Mouse (Mus musculus) adrenal gland, postnatal 36 days (tissue): ENCODE measurements around the gene Sh3bgrl2. TPM values are rescaled to one million over a fixed set of nuclear protein-coding genes. Genes with fewer than 3 reads are reported as not detected.

Source experiments
- DNase-seq, 2 experiments: peaks; one replicate each; pipeline ENCODE4 v3.0.0; 2021; ENCODE audit warnings: mixed read lengths in 1 of 2
- total RNA-seq, 2 experiments: library from RNA; stranded (reverse); gene quantifications; 2 replicates each; pipeline ENCODE4 v1.2.3; 2021

Sh3bgrl2 gene
- total RNA-seq, 2 experiments from 2014 or later = 19.0 to 23.5 TPM

DNA sequence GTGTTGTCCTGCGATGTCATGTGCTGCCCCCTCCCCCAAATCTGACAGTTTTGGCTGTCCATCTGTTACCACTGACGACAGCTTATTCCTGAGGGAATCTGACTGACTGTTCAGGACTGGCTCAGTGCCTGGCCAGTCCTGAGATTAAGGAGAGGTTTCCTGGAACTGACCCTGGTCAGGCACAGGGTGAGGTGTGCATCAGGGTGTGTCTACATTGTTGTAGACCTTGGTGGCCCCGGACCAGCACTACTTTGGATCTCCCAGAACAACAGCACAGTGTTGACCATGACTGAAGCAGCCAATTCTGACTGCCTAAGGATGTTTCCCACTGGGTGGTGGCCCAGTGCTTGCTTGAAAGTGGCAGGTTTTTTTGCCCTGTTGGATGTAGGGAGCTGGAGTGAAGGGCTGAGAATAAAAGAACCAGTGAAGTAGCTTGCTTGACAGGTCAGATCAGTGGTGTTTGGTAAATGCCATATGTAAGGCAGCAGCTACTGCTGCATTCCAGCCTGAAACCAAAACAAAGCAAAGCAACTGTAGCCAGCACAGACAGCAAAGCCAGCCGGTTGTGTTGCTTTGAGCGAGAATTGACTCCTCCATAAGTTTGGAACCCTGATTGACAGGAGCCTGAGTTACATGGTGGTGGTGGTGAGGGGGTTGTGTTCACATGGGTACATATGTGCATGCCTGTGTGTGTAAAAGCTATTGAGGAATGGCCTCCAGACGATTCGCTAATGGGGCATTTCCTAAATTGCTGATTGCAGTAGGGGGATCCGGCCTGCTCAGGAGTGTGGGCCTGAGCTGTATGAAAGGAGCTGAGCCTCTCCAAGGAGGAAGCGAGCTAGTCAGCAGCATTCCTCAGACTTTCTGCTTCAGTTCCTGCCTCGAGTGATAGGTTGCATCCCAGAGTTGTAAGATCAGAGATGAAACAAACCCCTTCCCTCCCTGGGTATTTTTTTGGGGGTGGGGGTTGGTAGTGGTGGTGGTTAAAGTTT lies 8.9 kb downstream of the Sh3bgrl2 start:
- peak in 1 of 2 experiments; percentile 9 for DNase-seq

DNA sequence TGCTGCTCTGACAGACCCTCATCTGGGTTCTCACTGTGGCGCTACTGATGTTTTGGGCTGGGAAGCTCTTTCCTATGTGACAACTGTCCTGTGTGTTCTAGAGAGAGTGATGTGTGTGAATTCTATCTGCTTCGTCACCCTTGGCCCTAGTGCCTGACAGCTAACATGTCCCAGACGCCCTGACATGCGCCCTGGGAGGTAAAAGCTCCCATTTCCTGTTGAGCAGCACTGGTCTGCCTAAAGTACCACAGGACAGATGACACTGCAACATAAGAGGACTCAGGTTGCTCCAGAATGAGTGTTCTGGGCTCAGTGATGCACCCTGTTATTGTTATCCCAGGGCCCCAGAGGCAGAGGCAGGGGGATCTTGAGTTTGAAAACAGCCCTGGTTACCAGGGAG lies 12.5 kb downstream of the Sh3bgrl2 start:
- no peak for DNase-seq

DNA sequence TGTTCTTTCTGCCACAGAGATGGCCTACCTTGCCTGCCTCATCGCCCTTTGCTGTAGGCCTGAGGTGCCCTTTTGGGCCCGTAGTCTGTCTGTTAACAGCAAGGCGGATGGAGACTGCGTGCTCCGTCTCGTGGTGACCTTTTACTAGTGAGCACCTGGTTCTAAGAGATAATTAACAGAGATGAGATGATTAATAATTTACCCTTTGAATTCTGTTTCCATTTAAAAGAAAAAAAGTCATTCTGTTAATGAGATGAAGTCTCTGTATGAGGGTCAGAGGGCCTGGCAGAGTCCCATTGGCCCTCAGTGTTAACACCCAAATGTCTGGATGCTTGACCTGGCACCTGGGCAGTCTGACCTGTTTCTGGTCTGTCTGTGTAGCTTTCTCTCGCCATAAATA lies 14.8 kb downstream of the Sh3bgrl2 start:
- no peak for DNase-seq

DNA sequence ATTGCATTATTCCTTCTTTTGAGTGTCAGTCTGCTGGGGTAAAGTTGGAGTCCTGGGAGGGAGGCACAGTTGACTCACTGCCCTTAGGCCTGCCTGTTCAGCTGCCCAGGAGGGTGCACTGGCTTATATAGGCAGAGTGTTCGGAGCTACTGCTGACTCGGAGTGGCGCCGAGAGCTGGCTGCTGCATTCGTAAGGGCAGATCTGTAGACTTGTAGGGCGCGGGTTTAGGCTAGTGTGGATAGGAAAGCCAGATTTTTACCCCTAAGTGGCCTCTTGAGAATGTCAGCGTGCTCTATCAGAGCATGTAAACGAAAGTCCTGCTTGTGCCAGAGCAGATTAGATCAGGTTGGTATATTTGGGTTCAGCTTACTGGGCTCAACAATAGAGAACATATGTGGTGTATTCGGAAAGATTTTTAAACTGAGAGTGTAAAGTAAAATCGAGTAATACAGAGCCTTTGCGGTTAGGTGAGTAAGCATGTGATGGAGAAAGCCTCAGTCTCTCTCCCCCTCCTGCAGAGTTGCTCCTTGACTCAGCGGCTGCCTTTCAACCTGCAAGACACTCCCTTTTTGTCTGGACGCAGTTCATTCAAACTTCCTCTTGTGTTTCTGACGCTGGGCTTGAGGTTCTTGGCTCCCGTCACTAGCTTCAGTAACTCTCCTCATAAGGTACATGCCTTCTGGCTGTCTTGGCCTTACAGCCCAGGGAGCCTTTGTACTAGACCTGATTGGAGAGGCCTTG lies 15.9 kb downstream of the Sh3bgrl2 start:
- peak in 1 of 2 experiments; percentile 18 for DNase-seq

DNA sequence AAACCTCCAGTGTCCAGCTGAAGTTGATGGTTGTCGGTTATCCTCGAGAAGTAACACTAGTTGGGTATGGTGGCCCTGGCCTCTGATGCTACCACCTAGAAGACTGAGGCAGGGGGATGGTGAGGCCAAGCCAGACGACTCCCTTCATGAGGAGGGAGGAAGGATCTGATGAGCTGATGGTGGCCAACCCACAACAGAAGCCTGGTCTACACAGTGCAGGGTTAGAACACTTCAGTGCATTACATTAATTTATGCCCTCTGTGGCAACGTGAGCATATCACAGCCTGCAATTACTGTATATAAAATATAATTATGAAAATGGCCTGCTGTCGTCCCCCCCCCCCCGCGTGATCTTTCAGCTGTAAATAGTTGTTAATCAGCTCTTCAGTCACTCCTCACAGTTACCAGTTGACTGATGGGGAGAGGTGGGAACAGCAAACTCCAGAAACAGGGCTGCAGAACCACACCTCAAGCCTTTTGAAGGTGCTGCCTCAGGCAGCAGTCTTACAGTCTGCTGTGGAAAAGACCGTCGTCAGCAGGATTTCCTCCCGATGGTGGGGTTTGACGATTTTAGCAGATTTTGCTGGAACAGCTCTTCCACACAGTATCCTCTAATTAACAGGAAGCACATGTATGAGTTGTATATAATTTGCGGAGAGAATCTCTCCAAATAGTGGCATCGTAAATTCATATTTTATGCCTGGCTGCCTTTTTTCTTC lies 17.0 kb downstream of the Sh3bgrl2 start:
- no peak for DNase-seq

DNA sequence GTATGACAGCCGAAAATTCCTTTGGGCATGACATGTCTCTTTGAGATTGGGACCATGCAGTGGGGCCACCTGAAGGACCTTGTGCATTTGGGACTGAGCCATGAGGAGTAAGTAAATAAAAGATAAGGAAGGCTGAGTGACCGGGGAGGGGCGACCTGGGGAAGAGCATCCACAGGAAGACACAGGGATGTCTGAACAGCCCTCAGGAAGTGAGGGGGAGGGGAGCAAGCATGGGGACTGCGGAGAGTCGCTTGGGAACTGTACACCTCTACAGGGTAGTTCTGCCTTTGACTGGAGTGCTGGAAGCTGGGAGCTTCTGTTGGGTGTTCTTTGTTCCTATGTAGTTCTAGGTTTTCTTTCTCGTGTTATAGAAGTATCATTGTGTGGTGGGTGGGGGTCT lies 18.0 kb downstream of the Sh3bgrl2 start:
- no peak for DNase-seq

DNA sequence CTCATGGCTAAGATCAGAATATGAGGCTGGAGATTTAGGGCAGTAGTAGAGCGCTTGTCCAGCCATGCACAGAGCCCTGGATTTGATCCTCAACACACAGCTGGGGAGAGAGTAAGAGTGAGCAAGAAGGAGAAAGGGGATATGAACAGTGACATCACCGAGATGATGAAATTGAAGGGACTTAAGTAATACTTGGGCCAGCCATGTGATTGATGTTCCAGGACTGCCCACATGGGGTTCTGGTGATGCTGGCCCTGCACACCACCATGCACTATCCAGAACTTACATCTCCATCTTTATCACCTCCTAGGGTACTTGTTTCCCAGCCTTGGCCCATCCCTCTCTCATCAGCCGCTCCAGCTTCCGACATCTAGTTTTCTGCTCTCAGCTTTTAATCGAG lies 20.0 kb downstream of the Sh3bgrl2 start:
- no peak for DNase-seq

DNA sequence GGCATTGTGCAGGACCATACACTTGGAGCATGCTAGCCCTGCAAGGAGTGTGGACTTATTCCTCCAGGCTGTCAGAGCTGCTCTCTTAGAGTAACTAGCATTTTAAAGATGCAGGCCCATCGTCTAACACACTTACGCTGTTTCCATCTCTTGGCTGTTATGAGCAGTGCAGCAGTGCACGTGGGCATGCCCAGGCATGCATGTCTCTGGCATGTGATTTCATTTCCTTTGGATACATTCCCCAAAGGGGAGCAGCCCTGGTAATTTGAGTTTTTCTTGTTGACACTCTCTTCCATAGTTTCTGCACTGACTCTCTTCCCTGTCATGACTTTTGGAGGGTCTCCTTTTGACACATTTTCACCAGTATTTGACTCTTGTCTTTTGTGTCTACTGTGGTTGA lies 20.8 kb downstream of the Sh3bgrl2 start:
- no peak for DNase-seq

DNA sequence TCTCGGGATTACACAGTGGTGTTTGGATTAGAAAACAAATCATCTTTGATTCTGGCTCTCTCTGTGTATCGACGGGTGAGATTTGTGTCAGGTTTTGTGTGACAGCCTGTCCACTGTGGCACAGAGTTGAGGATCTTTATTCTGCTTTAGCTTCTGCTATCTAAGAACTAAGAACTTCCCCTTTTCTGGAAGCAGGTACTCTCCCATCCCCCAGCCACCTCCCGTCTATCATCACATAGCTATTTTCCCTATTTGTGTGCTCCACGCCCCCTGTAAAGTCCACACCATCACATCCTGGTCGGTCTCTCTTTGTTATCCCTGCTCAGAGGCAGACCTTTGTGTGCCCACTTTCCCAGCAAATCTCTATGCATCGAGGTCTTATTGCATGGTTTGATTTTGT lies 21.8 kb downstream of the Sh3bgrl2 start:
- no peak for DNase-seq

DNA sequence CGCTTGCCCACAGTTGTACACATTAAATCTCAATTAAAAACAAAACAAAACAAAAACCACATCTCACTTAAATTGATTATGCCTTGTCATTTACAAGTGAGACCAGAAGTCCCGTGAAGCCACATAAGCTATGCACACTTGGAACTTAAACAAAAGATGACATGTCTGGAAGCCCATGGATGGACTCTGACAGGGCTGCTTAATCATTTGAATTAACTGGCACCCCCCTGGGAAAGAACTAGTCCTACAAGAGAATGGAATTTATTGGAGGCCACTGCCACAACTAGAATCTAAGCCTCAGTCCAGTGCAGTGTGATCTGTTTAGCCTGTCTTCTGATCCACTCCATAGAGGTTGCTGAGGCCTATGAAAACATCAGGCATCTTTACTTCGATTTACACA lies 23.2 kb downstream of the Sh3bgrl2 start:
- DNase-seq = no peak

DNA sequence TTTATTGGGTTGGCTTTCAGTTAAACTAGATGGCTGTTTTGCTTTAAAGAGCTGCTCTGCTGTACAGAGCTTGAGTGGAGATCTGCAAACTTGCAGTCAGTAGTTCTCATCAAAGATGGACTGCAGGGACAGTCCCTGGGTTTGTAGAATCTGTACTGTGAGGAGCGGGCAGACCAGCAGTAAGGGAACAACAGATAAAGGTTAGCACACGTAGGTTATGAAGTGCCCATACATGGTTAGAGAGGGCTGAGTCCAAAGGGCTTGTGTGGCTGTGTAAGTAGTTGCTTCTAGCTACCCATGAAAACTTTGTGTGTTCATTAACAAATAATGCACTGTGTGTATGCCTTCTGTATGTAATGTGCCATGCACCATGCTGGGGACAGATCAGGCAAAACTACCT lies 24.2 kb downstream of the Sh3bgrl2 start:
- no peak for DNase-seq

DNA sequence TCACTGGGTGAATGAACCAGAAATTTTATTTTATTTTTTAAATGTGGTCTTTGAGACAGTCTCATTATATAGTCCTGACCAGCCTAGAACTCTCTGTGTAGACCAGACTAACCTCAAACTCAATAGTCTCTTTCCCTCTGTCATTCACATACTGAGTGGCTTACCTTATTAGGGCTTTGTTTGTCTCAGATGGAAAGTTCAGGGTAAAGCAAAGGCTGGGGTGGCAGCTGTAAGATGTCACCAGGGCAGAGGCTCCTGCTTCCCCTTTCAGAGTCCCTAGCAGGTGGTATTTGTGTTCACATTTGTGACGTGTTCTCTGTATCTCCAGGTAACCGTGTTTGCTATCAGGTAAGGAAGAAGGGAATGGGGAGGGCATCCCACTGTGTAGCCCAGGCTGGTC lies 24.7 kb downstream of the Sh3bgrl2 start:
- DNase-seq = no peak

DNA sequence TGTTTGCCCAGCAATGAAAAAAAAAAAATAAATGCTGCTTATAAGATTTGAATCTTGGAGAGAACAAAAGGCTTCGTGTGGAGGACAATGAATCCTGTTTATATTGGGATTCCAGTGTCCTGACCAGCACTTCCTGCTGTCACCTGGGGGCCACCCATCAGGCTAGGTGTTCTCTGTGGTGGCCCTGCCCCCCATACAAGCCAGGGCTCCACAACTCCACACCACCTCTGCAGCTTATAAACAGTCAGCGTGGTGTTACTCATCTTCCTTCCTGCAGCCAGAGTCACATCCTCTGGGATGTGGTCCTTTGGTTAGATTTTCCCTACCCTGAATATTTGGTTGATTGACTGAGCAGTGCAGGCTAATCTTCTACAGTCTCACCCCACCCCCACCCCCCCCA lies 25.5 kb downstream of the Sh3bgrl2 start:
- DNase-seq = no peak

DNA sequence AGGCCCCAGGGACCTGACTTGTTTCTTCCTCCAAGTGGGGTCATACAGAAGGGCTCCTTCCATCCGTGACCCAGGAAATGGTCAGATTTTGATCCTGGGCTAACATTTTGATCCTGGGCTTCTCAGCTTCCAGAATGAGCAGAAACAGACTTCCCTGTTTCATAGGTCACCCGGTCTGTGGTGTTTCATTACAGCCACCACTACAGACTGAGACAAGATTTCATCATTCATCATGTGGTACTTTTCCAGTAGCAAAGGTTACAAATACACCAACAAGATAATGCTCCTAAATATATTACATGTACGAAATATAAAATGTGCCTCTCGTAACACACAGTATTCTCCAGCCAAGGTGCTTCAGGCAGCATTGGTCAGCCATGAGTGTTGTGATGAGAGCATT lies 27.3 kb downstream of the Sh3bgrl2 start:
- no peak for DNase-seq

DNA sequence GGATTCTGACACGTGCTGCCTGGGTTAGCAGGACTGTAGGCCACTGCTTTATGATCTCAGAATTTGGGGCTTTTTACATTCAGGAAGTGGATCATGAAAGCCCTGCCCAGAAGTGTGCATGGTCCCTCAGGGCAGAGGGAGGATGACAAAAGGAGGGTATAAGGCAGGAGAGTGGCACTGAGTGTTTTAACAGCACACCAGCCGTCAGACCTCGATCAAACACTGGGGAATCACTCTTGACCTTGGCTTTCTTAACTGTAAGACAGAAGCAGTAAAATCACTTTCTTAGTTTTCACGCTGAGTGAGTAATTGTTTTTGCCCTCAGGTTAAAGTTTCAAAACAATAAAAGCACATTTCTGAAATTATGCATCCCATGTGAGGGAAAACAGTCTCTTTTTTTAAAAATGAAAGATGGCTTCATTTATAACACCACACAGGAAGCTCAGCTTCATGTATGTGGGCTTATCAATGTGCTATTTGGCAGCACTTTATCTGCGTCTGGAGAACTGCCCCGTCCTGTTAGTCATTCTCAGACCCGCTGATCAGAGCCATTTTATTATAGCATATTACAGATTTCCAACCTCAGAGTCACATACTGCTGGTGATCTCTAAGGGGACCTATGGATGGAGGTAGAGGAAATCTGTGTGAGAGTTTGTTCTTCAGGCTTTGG lies 28.0 kb downstream of the Sh3bgrl2 start:
- DNase-seq = peak in 1 of 2 experiments; percentile 27

DNA sequence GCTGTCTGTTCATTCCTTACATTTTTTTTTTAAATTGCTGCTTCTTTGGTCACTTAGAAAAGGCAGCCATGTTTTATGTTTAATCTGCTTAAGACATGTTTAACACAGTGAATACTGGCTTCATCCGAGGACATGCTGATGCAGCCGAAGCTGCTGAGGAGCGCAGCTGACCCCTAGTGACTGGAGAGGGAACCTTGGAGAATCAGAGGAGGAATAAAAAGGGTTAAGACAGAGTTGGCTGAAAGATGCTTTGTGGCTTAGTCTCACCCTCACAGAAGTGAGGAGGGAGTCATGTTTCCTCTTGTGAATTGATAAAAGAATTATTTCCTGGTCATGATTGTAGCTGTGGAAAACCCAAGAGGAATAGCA lies 28.5 kb downstream of the Sh3bgrl2 start:
- peak in 1 of 2 experiments; percentile 50 for DNase-seq

DNA sequence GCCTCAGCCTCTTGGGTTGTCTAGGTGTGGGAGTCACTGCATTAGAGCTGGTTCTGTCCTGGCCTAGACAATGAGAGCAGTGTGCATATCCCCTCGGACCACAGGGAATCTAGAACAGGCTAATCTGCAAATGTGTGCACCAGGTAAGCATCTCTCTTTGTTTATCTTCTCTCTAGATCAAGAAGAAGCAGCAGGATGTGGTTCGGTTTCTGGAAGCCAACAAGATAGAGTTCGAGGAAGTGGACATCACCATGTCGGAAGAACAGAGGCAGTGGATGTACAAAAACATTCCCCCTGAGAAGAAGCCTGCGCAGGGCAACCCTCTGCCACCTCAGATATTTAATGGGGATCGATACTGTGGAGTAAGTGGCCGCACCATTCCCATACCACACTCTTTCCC lies 29.1 kb downstream of the Sh3bgrl2 start:
- no peak for DNase-seq

DNA sequence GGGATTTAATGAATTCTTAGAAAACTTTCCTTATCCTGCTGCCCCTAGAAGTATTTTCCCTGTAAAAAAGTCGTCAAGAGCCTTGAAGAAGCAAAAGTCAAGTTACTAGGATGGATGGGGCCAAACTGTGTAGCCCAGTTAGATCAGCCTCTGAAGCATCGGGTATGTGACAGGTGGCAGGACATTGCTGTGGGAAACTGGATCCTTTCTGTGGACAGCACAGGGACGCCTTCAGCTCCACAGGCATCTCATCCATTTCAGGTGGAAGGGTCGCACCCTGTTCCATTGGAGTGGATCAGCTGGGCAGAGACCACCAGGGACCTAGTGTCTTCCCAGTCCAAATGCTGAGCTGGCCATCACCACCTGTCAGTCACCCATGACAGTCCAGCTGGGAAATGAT lies 30.9 kb downstream of the Sh3bgrl2 start:
- DNase-seq = no peak

DNA sequence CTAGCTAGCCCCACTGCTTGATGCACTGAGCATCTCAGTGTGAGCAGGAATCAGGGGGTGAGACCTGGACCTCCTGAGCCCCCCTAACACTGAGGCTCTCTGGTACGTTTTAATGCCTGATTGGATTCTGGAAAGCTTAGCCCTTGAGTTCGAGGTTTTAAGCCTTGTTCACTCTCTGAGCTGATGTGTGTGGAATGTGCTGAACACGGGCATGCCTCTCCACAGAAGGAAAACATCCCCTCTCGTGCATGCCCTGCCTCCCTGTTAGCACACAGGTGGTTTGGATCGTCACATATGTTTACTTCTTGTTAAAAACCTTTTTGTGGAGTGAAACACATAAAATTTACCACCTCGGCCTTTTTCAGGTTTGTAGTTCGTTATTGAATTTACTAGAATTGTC lies 34.6 kb downstream of the Sh3bgrl2 start:
- DNase-seq = no peak

DNA sequence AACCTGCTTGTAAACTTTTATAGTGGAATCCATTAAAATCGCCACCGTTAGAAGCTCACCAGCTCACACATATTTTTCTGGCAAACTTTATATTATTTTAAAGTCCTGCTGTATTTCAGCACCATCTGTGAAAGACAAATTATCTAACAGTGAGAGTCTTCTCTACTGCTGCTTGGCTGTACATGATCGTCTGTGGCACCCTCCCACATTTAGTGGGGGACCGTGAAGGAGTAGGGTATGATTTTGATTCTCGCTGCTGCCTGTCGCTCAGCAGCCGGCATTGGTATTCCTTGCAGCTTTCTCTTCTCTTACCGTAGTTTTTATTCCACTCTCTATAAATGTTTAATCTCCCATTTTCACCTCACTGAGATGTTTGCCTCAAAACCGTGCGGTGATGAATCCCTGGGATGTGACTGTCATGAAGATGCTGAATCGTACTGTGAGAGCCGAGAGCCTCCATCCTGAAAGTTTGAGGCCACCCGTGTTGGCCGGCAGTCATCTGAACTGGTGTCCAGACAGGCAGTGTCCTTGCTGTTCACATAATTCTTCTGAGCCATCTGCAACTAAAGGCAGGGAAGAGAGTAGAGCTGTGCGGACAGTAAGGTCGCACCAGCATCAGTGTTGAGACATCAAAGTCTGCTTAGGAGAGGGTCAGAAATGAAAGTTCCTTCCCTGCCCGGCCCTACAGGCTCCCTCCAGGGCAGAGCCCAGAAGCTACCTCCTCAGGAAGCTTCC lies 38.4 kb downstream of the Sh3bgrl2 start:
- peak; percentile 71 to 72 for DNase-seq

DNA sequence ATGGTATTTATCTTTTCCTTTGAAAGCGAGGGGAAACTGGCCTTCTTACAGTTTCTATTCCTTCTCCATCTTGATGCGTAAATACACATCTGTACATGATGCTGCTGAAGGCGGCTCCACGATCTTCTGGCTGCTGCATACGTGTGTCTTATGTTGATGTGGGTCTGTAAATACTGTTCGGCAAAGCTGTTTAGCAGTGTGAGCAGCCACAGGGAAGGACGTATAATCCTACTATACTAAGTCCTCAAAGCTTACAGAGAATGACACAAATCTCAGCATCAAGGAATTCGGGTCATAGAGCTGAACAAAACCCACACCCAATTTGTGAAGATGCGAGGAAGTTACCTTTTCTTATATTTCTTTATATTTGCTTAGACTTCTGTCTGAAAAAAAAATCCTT lies 39.0 kb downstream of the Sh3bgrl2 start:
- no peak for DNase-seq
